Mouse (Mus musculus): ENCODE measurements around the gene Map4k5.

The Map4k5 gene

GRCm38 (mm10) chr12:69788380-69788779 is 104.6 kb downstream of the Map4k5 start:
- no peak for DNase-seq (ENCODE audit: low read depth, low spot score)

- DNase-seq (ENCODE audit: low read depth, low spot score) = no peak
Measured at GRCm38 (mm10) chr12:69785471-69785870, 107.5 kb downstream of the Map4k5 start.

GRCm38 (mm10) chr12:69783247-69784025 is 109.6 kb downstream of the Map4k5 start:
- no peak for DNase-seq (ENCODE audit: low read depth, low spot score)

GRCm38 (mm10) chr12:69781935-69782650 is 110.9 kb downstream of the Map4k5 start:
- DNase-seq (ENCODE audit: low read depth, low spot score) = no peak

- no peak for DNase-seq (ENCODE audit: low read depth, low spot score)
Measured at GRCm38 (mm10) chr12:69781480-69781879, 111.5 kb downstream of the Map4k5 start.

GRCm38 (mm10) chr12:69777957-69778356 is 115.0 kb downstream of the Map4k5 start:
- no peak for DNase-seq (ENCODE audit: low read depth, low spot score)

GRCm38 (mm10) chr12:69777341-69777730 is 115.7 kb downstream of the Map4k5 start:
- no peak for DNase-seq (ENCODE audit: low read depth, low spot score)

- DNase-seq (ENCODE audit: low read depth, low spot score) = no peak
Measured at GRCm38 (mm10) chr12:69776607-69777340, 116.2 kb downstream of the Map4k5 start.

- DNase-seq (ENCODE audit: low read depth, low spot score) = no peak
Measured at GRCm38 (mm10) chr12:69768841-69769240, 124.2 kb downstream of the Map4k5 start.

- no peak for DNase-seq (ENCODE audit: low read depth, low spot score)
Measured at GRCm38 (mm10) chr12:69767476-69768258, 125.3 kb downstream of the Map4k5 start.

GRCm38 (mm10) chr12:69766185-69766904 is 126.7 kb downstream of the Map4k5 start:
- no peak for DNase-seq (ENCODE audit: low read depth, low spot score)

- DNase-seq (ENCODE audit: low read depth, low spot score) = no peak
Measured at GRCm38 (mm10) chr12:69765543-69765942, 127.5 kb downstream of the Map4k5 start.

GRCm38 (mm10) chr12:69761603-69762002 is 131.4 kb downstream of the Map4k5 start:
- DNase-seq (ENCODE audit: low read depth, low spot score) = no peak

- DNase-seq (ENCODE audit: low read depth, low spot score) = no peak
Measured at GRCm38 (mm10) chr12:69760743-69761406, 132.1 kb downstream of the Map4k5 start.

- DNase-seq (ENCODE audit: low read depth, low spot score) = no peak
Measured at GRCm38 (mm10) chr12:69760014-69760413, 133.0 kb downstream of the Map4k5 start.

- DNase-seq (ENCODE audit: low read depth, low spot score) = no peak
Measured at GRCm38 (mm10) chr12:69759267-69759885, 133.6 kb downstream of the Map4k5 start.

- DNase-seq (ENCODE audit: low read depth, low spot score) = no peak
Measured at GRCm38 (mm10) chr12:69758221-69759185, 134.5 kb downstream of the Map4k5 start.

- peak; percentile 37 for DNase-seq (ENCODE audit: low read depth, low spot score)
Measured at GRCm38 (mm10) chr12:69757418-69758141, 135.4 kb downstream of the Map4k5 start.

Data from retina, adult 2 months (tissue).